9 mouse cellular contexts compared by ENCODE assay signal in the genomic region with DNA sequence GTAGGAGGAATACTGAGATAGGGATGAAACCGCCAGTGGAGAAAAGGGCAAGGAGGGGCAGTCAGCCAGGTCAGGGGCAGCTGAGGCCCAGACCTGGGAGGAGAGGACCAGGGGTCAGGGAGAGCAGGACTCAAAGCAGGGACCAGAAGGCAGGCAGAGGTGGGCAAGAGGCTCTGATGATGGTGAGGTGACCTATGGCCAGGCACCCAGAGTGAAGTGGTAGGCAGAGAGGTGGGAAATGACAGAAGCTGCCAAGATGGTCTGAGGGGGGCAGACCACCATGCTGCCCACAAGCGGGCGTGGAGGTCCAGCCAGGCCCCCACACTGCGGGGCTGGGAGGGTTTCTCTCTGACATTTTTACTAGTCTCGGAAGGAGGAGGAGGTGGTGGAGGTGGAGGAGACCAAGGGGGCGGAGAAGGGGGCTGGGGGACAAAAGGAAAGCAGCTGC. TPM values are rescaled to one million over a fixed set of nuclear protein-coding genes. Genes with fewer than 3 reads are reported as not detected.
A peak's percentile ranks its signal among the peaks of the same experiment; 100 is the strongest.
DNase-seq lines count a peak whose midpoint lies in the region; ATAC-seq lines count a peak whose summit lies in the region.
"Had no signal": no experiment of that assay in that cellular context is flagged by ENCODE, and none has a peak within 500 bp of the region (broad histone marks: within the 10 kb centered on the region; RNA-seq: fewer than 3 reads in every experiment).

No protein-coding gene starts in this region.

- ATAC-seq in kidney, embryonic 14.5 days (ENCODE audit: low FRiP score, low TSS enrichment): peak; percentile 80
- ATAC-seq in embryonic facial prominence, embryonic 12.5 days (ENCODE audit: insufficient number of reproducible peaks, insufficient read depth, low FRiP score, low TSS enrichment): no peak
- ATAC-seq in intestine, embryonic 16.5 days: peak; percentile 35
- ATAC-seq in activated CD4-positive, CD25-positive, alpha-beta regulatory T cell, adult 4 months: no peak
- ATAC-seq in megakaryocyte progenitor cell, adult 5-6 weeks (replicated peaks; ENCODE audit: poor library complexity): no peak

- no peak overlapping the region; the same call in 1 of the 2 replicates for H3K4me3 ChIP-seq in kidney, embryonic 14.5 days (ENCODE audit: low read length)
- no peak overlapping the region for H3K4me3 ChIP-seq in embryonic facial prominence, embryonic 12.5 days
- peak overlapping the region; percentile 46 for H3K4me3 ChIP-seq in intestine, embryonic 16.5 days (ENCODE audit: low read length)

- no peaks in the 10 kb centered on the region for H3K36me3 ChIP-seq in kidney, embryonic 14.5 days (ENCODE audit: control insufficient read depth, insufficient read depth, low read length)
- no peaks in the 10 kb centered on the region for H3K36me3 ChIP-seq in embryonic facial prominence, embryonic 12.5 days
- no peaks in the 10 kb centered on the region for H3K36me3 ChIP-seq in intestine, embryonic 16.5 days (ENCODE audit: control insufficient read depth, insufficient read depth, low read length)

- H3K4me2 ChIP-seq in kidney, embryonic 14.5 days (replicated peaks; ENCODE audit: low read depth, low read length): peak overlapping the region; percentile 56
- peak overlapping the region; percentile 18; the same call in 1 of the 2 replicates for H3K4me2 ChIP-seq in embryonic facial prominence, embryonic 12.5 days (replicated peaks)
- peak overlapping the region; percentile 64 for H3K4me2 ChIP-seq in intestine, embryonic 16.5 days (ENCODE audit: low read depth, low read length)

- H3K4me1 ChIP-seq in kidney, embryonic 14.5 days (ENCODE audit: control insufficient read depth, insufficient read depth, low read length): peaks cover 60% of the 10 kb centered on the region
- H3K4me1 ChIP-seq in embryonic facial prominence, embryonic 12.5 days: peaks cover 47% of the 10 kb centered on the region
- peaks cover 13% of the 10 kb centered on the region for H3K4me1 ChIP-seq in intestine, embryonic 16.5 days (ENCODE audit: control insufficient read depth, insufficient read depth, low read length)

- H3K9ac ChIP-seq in kidney, embryonic 14.5 days (ENCODE audit: low read depth, low read length): peak overlapping the region; percentile 72; the same call in 1 of the 2 replicates
- H3K9ac ChIP-seq in embryonic facial prominence, embryonic 12.5 days: peak overlapping the region; percentile 56; the same call in 1 of the 2 replicates
- peak overlapping the region; percentile 76 for H3K9ac ChIP-seq in intestine, embryonic 16.5 days (ENCODE audit: low read depth, low read length)

- 21% methylated on average over 6 of the region's 6 CpGs for WGBS in kidney, embryonic 14.5 days
- 45% methylated on average over 6 of the region's 6 CpGs for WGBS in embryonic facial prominence, embryonic 12.5 days
- WGBS in intestine, embryonic 16.5 days: 39% methylated on average over 6 of the region's 6 CpGs

- no peaks in the 10 kb centered on the region for H3K9me3 ChIP-seq in kidney, embryonic 14.5 days (ENCODE audit: control insufficient read depth, low read length)
- no peaks in the 10 kb centered on the region for H3K9me3 ChIP-seq in embryonic facial prominence, embryonic 12.5 days
- no peaks in the 10 kb centered on the region for H3K9me3 ChIP-seq in intestine, embryonic 16.5 days (ENCODE audit: control insufficient read depth, low read length)

- no peaks in the 10 kb centered on the region for H3K27me3 ChIP-seq in kidney, embryonic 14.5 days (ENCODE audit: control insufficient read depth, insufficient read depth, low read length)
- H3K27me3 ChIP-seq in embryonic facial prominence, embryonic 12.5 days: no peaks in the 10 kb centered on the region
- no peaks in the 10 kb centered on the region for H3K27me3 ChIP-seq in intestine, embryonic 16.5 days (replicated peaks; ENCODE audit: control insufficient read depth, insufficient read depth, low read length)

- peak overlapping the region; percentile 95 for H3K27ac ChIP-seq in kidney, embryonic 14.5 days (ENCODE audit: low read depth, low read length)
- peak overlapping the region; percentile 88 for H3K27ac ChIP-seq in embryonic facial prominence, embryonic 12.5 days
- peak overlapping the region; percentile 93 for H3K27ac ChIP-seq in intestine, embryonic 16.5 days (ENCODE audit: low read length)

- DNase-seq in kidney, postnatal 25 days: no peak
- DNase-seq in 3134 (ENCODE audit: extremely low read depth, insufficient read length, low spot score): peak; percentile 45
- DNase-seq in right cerebral cortex, postnatal 10 days (ENCODE audit: low spot score in 2 of 2): no peak

RNA-seq across cellular contexts. Expression of a gene that starts 10.8 kb away (rescaled TPM):
- polyA plus RNA-seq in kidney, embryonic 14.5 days (2014; fragmentation: Nextera tagmentation; extraction: Ambion mirVana): 92.8 and 124 TPM in 2 replicates
- 24.5 and 24.7 TPM in 2 replicates for polyA plus RNA-seq in embryonic facial prominence, embryonic 12.5 days (2016; fragmentation: Nextera tagmentation; extraction: Ambion mirVana)
- polyA plus RNA-seq in intestine, embryonic 16.5 days (2015; fragmentation: Nextera tagmentation; extraction: Ambion mirVana): 125 and 134 TPM in 2 replicates
- 1,000 to 10,000 TPM; 1,487 to 1,560 TPM for polyA plus RNA-seq in activated CD4-positive, CD25-positive, alpha-beta regulatory T cell, adult 4 months (2017; shearing (Covaris generic))
- total RNA-seq in megakaryocyte progenitor cell, adult 5-6 weeks (2015): 45.9 and 75.5 TPM in 2 replicates
- total RNA-seq in megakaryocyte progenitor cell, adult 5-6 weeks (2017): 65.5 and 67.5 TPM in 2 replicates

RNA-seq across cellular contexts. Expression of a gene that starts 27.2 kb away (rescaled TPM):
- 3.2 and 3.5 TPM in 2 replicates for polyA plus RNA-seq in kidney, embryonic 14.5 days (2014; fragmentation: Nextera tagmentation; extraction: Ambion mirVana)
- polyA plus RNA-seq in embryonic facial prominence, embryonic 12.5 days (2016; fragmentation: Nextera tagmentation; extraction: Ambion mirVana): 4.6 and 6.9 TPM in 2 replicates
- polyA plus RNA-seq in intestine, embryonic 16.5 days (2015; fragmentation: Nextera tagmentation; extraction: Ambion mirVana): 2.1 and 3.2 TPM in 2 replicates
- polyA plus RNA-seq in activated CD4-positive, CD25-positive, alpha-beta regulatory T cell, adult 4 months (2017; shearing (Covaris generic)): 1 to 10 TPM; 2.8 to 3.0 TPM
- 0.20 TPM in 1 of 2 replicates, not detected in the other for total RNA-seq in megakaryocyte progenitor cell, adult 5-6 weeks (2015)
- total RNA-seq in megakaryocyte progenitor cell, adult 5-6 weeks (2017): not detected in 2 replicates

RNA-seq across cellular contexts. Expression of a gene that starts 29.8 kb away (rescaled TPM):
- polyA plus RNA-seq in kidney, embryonic 14.5 days (2014; fragmentation: Nextera tagmentation; extraction: Ambion mirVana): 3.1 and 3.7 TPM in 2 replicates
- polyA plus RNA-seq in embryonic facial prominence, embryonic 12.5 days (2016; fragmentation: Nextera tagmentation; extraction: Ambion mirVana): 7.1 and 9.6 TPM in 2 replicates
- polyA plus RNA-seq in intestine, embryonic 16.5 days (2015; fragmentation: Nextera tagmentation; extraction: Ambion mirVana): 4.3 and 4.7 TPM in 2 replicates
- polyA plus RNA-seq in activated CD4-positive, CD25-positive, alpha-beta regulatory T cell, adult 4 months (2017; shearing (Covaris generic)): not detected
- total RNA-seq in megakaryocyte progenitor cell, adult 5-6 weeks (2015): 6.0 and 8.0 TPM in 2 replicates
- 2.4 and 7.7 TPM in 2 replicates for total RNA-seq in megakaryocyte progenitor cell, adult 5-6 weeks (2017)

RNA-seq across cellular contexts. Expression of a gene that starts 36.8 kb away (rescaled TPM):
- polyA plus RNA-seq in kidney, embryonic 14.5 days (2014; fragmentation: Nextera tagmentation; extraction: Ambion mirVana): not detected in 2 replicates
- polyA plus RNA-seq in embryonic facial prominence, embryonic 12.5 days (2016; fragmentation: Nextera tagmentation; extraction: Ambion mirVana): 0.35 TPM in 1 of 2 replicates, not detected in the other
- 8.8 and 10.4 TPM in 2 replicates for polyA plus RNA-seq in intestine, embryonic 16.5 days (2015; fragmentation: Nextera tagmentation; extraction: Ambion mirVana)
- polyA plus RNA-seq in activated CD4-positive, CD25-positive, alpha-beta regulatory T cell, adult 4 months (2017; shearing (Covaris generic)): not detected
- not detected in 2 replicates for total RNA-seq in megakaryocyte progenitor cell, adult 5-6 weeks (2015)
- total RNA-seq in megakaryocyte progenitor cell, adult 5-6 weeks (2017): not detected in 2 replicates
- total RNA-seq: layer of hippocampus, postnatal 14 days had no signal

Comparison
In these comparisons a context has a peak if more than half of its experiments do, and no peak if none do; other contexts are left out.
1. ATAC-seq: peak in kidney, embryonic 14.5 days (single experiment) and intestine, embryonic 16.5 days (single experiment); none in embryonic facial prominence, embryonic 12.5 days (single experiment), activated CD4-positive, CD25-positive, alpha-beta regulatory T cell, adult 4 months (single experiment) and megakaryocyte progenitor cell, adult 5-6 weeks (single experiment).
2. RNA of a gene that starts 10.8 kb away (polyA plus RNA-seq): 1,487 to 1,560 TPM in activated CD4-positive, CD25-positive, alpha-beta regulatory T cell, adult 4 months; 125 to 134 TPM in intestine, embryonic 16.5 days, 92.8 to 124 TPM in kidney, embryonic 14.5 days and 24.5 to 24.7 TPM in embryonic facial prominence, embryonic 12.5 days; every median in the first group is over 10 times any median in the second.
3. Peak in every context shown above with its lines, with median percentiles within 50 percentile points of each other: H3K27ac ChIP-seq, H3K4me2 ChIP-seq and H3K9ac ChIP-seq.